Mouse (Mus musculus) hindbrain, embryonic 11.5 days (tissue): ENCODE measurements around the gene Serinc2. TPM values are rescaled to one million over a fixed set of nuclear protein-coding genes. Genes with fewer than 3 reads are reported as not detected.

Source experiments
- ATAC-seq: fragments of 200-750 bp; cut with Nextera tagmentation; 2 replicates; pipeline ENCODE4 v1.8.0; 2017; ENCODE audit warnings: mild to moderate bottlenecking, moderate TSS enrichment, moderate library complexity; ENCODE audit not compliant: low FRiP score
- DNase-seq: peaks from one replicate; pipeline ENCODE4 v3.0.0-alpha.2; 2015; ENCODE audit warnings: low spot score
- H3K27ac ChIP-seq: fragments of 300-500 bp; sonication (generic); 2 replicates; pipeline ENCODE4 v1.5.1; 2014; ENCODE audit warnings: mild to moderate bottlenecking, low read depth, low read length
- H3K27me3 ChIP-seq: fragments of 300-500 bp; sonication (generic); 2 replicates; pipeline ENCODE4 v1.6.1; 2014; ENCODE audit warnings: mild to moderate bottlenecking, low read length, moderate library complexity, mixed read lengths; ENCODE audit not compliant: control insufficient read depth, insufficient read depth
- H3K36me3 ChIP-seq: fragments of 300-500 bp; sonication (generic); 2 replicates; pipeline ENCODE4 v1.6.1; 2014; ENCODE audit warnings: mild to moderate bottlenecking, low read length, moderate library complexity, mixed read lengths; ENCODE audit not compliant: control insufficient read depth, insufficient read depth
- H3K4me1 ChIP-seq: fragments of 300-500 bp; sonication (generic); replicated peaks from 2 replicates; pipeline ENCODE4 v1.6.1; 2014; ENCODE audit warnings: low read length, mixed read lengths; ENCODE audit not compliant: control insufficient read depth, insufficient read depth
- H3K4me2 ChIP-seq: fragments of 300-500 bp; sonication (generic); replicated peaks from 2 replicates; pipeline ENCODE4 v1.6.1; 2014; ENCODE audit warnings: mild to moderate bottlenecking, low read depth, low read length
- H3K4me3 ChIP-seq: fragments of 300-500 bp; sonication (generic); 2 replicates; pipeline ENCODE4 v1.5.1; 2014; ENCODE audit warnings: low read depth, low read length
- H3K9ac ChIP-seq: fragments of 300-500 bp; sonication (generic); 2 replicates; pipeline ENCODE4 v1.6.1; 2014; ENCODE audit warnings: low read depth, low read length
- H3K9me3 ChIP-seq: fragments of 300-500 bp; sonication (generic); 2 replicates; pipeline ENCODE4 v1.6.1; 2016; ENCODE audit warnings: low read length; ENCODE audit not compliant: control insufficient read depth
- WGBS: fragments of 180-500 bp; shearing (Covaris S2); extraction: QIAGEN DNeasy Blood & Tissue Kit; methylation state at CpG from one replicate; pipeline ENCODE4 v1.1.7; 2014; 5-methylcytosine and 5-hydroxymethylcytosine counted together
- polyA plus RNA-seq: library from polyadenylated mRNA; unstranded; fragments of >200 nt; fragmentation: Nextera tagmentation; extraction: Ambion mirVana; gene quantifications from 2 replicates; pipeline ENCODE4 v1.2.1, GENCODE M21; 2014

Serinc2 gene
- polyA plus RNA-seq, 1 experiment from 2014 or later, result 57.9 TPM

GRCm38 (mm10) chr4:130274346-130275015, 4.5 kb downstream of the Serinc2 start:
- 0% methylated on average over 27 of the region's 29 CpGs for WGBS
- H3K9me3 ChIP-seq, result no peaks in the 10 kb centered on the region
- no peaks in the 10 kb centered on the region for H3K36me3 ChIP-seq
- H3K27ac ChIP-seq, result peak overlapping the region; percentile 96
- DNase-seq, result peak; percentile 82
- peaks cover 3% of the 10 kb centered on the region; the same call in 1 of the 2 replicates for H3K4me1 ChIP-seq
- H3K27me3 ChIP-seq, result no peaks in the 10 kb centered on the region
- peak overlapping the region; percentile 60 for H3K4me3 ChIP-seq
- peak overlapping the region; percentile 82 for H3K9ac ChIP-seq
- peak; percentile 86 for ATAC-seq
- peak overlapping the region; percentile 59 for H3K4me2 ChIP-seq

GRCm38 (mm10) chr4:130273698-130274345, 5.2 kb downstream of the Serinc2 start:
- peaks cover 3% of the 10 kb centered on the region; the same call in 1 of the 2 replicates for H3K4me1 ChIP-seq
- ATAC-seq, result peak; percentile 11
- 12% methylated on average over 12 of the region's 12 CpGs for WGBS

GRCm38 (mm10) chr4:130270611-130271347, 8.2 kb downstream of the Serinc2 start:
- H3K27me3 ChIP-seq, result no peaks in the 10 kb centered on the region
- H3K9ac ChIP-seq, result no peak overlapping the region
- H3K4me2 ChIP-seq, result no peak overlapping the region
- peaks cover 3% of the 10 kb centered on the region; the same call in 1 of the 2 replicates for H3K4me1 ChIP-seq
- no peaks in the 10 kb centered on the region for H3K9me3 ChIP-seq
- H3K4me3 ChIP-seq, result no peak overlapping the region
- ATAC-seq, result no peak
- 84% methylated on average over 6 of the region's 6 CpGs for WGBS
- H3K36me3 ChIP-seq, result no peaks in the 10 kb centered on the region
- no peak overlapping the region for H3K27ac ChIP-seq
- no peak for DNase-seq

More at GRCm38 (mm10) chr4:130273698-130274345, 5.2 kb downstream of the Serinc2 start:
- no peaks in the 10 kb centered on the region for H3K36me3 ChIP-seq
- DNase-seq, result no peak
- H3K9me3 ChIP-seq, result no peaks in the 10 kb centered on the region
- H3K9ac ChIP-seq, result peak overlapping the region; percentile 82
- H3K4me2 ChIP-seq, result peak overlapping the region; percentile 59
- peak overlapping the region; percentile 96 for H3K27ac ChIP-seq
- peak overlapping the region; percentile 60 for H3K4me3 ChIP-seq
- H3K27me3 ChIP-seq, result no peaks in the 10 kb centered on the region

- 88% methylated on average over 8 of the region's 8 CpGs for whole genome bisulfite sequencing
- Histone ChIP-seq H3K27me3 (no peaks in the 10 kb centered on the region), H3K27ac (no peak overlapping the region), H3K4me3 (no peak overlapping the region), H3K9ac (no peak overlapping the region), H3K4me1 (peaks cover 3% of the 10 kb centered on the region; the same call in 1 of the 2 replicates), H3K4me2 (no peak overlapping the region), H3K9me3 (no peaks in the 10 kb centered on the region), H3K36me3 (no peaks in the 10 kb centered on the region)
- DNase-seq (no peak), ATAC-seq (no peak)
These were observed 8.9 kb downstream of the Serinc2 start for GRCm38 (mm10) chr4:130270089-130270488.

- Histone ChIP-seq H3K4me2 (no peak overlapping the region), H3K36me3 (no peaks in the 10 kb centered on the region), H3K9ac (no peak overlapping the region), H3K4me1 (peaks cover 4% of the 10 kb centered on the region), H3K9me3 (no peaks in the 10 kb centered on the region), H3K27ac (no peak overlapping the region), H3K4me3 (no peak overlapping the region), H3K27me3 (no peaks in the 10 kb centered on the region)
- ATAC-seq (no peak), DNase-seq (no peak)
- WGBS, result 88% methylated on average over 10 of the region's 10 CpGs
These were observed 10.3 kb downstream of the Serinc2 start for GRCm38 (mm10) chr4:130268736-130269135.

GRCm38 (mm10) chr4:130267069-130267468, 11.9 kb downstream of the Serinc2 start:
- Histone ChIP-seq H3K9ac (no peak overlapping the region), H3K4me1 (peaks cover 4% of the 10 kb centered on the region; the same call in 1 of the 2 replicates), H3K4me2 (no peak overlapping the region), H3K27me3 (no peaks in the 10 kb centered on the region), H3K36me3 (0 out of 2 replicates have a peak, but pooled peaks cover 3% of the 10 kb centered on the region), H3K9me3 (no peaks in the 10 kb centered on the region), H3K27ac (no peak overlapping the region), H3K4me3 (no peak overlapping the region)
- 82% methylated on average over 7 of the region's 7 CpGs for WGBS
- ATAC-seq (no peak), DNase-seq (no peak)

- WGBS, result 68% methylated on average over 9 of the region's 9 CpGs
- no peak for DNase-seq
These were observed 12.4 kb downstream of the Serinc2 start for GRCm38 (mm10) chr4:130266601-130267000.

GRCm38 (mm10) chr4:130264698-130265349, 14.2 kb downstream of the Serinc2 start:
- Histone ChIP-seq H3K9me3 (no peaks in the 10 kb centered on the region), H3K4me2 (no peak overlapping the region), H3K4me1 (peaks cover 4% of the 10 kb centered on the region; the same call in 1 of the 2 replicates), H3K9ac (no peak overlapping the region), H3K27ac (no peak overlapping the region), H3K4me3 (no peak overlapping the region), H3K36me3 (peaks cover 8% of the 10 kb centered on the region; the same call in 1 of the 2 replicates), H3K27me3 (no peaks in the 10 kb centered on the region)
- DNase-seq (peak; percentile 85), ATAC-seq (peak; percentile 45; the same call in 1 of the 2 replicates)
- WGBS, result 22% methylated on average over 24 of the region's 24 CpGs

More at GRCm38 (mm10) chr4:130266601-130267000, 12.4 kb downstream of the Serinc2 start:
- Histone ChIP-seq H3K9ac (no peak overlapping the region), H3K9me3 (no peaks in the 10 kb centered on the region), H3K4me3 (no peak overlapping the region), H3K4me1 (peaks cover 4% of the 10 kb centered on the region; the same call in 1 of the 2 replicates), H3K4me2 (no peak overlapping the region), H3K27me3 (no peaks in the 10 kb centered on the region), H3K36me3 (0 out of 2 replicates have a peak, but pooled peaks cover 5% of the 10 kb centered on the region), H3K27ac (no peak overlapping the region)
- no peak for ATAC-seq
